Mouse (Mus musculus) gonadal fat pad, adult 2 months (tissue): ENCODE results near the gene Gpr45. TPM values are rescaled to one million over a fixed set of nuclear protein-coding genes. Genes with fewer than 3 reads are reported as not detected.
"Not testable (repeated sequence)": the region's sequence is repeated elsewhere in the genome, so short reads cannot be mapped to it uniquely, and the experiment has no call there.

ENCODE experiments used
- DNase-seq: peaks from one replicate; pipeline ENCODE4 v3.0.0-alpha.2; 2012; ENCODE audit warnings: low read depth
- polyA plus RNA-seq: library from polyadenylated mRNA; depleted of rRNA; stranded (reverse); fragments of >200 nt; gene quantifications from 2 replicates; pipeline ENCODE4 v1.2.3, GENCODE M21; 2012; rRNA removed

Gene Gpr45
- polyA plus RNA-seq: 19.0 and 25.7 TPM in 2 replicates

GRCm38 (mm10) chr1:42952734-42953481 lies at the start of gene Gpr45:
TSS of gene Gpr45 (plus strand) at chr1:42952872.
- no peak for DNase-seq

GRCm38 (mm10) chr1:42905148-42905547 lies 47.5 kb upstream of the Gpr45 start:
- DNase-seq: no peak

DNA sequence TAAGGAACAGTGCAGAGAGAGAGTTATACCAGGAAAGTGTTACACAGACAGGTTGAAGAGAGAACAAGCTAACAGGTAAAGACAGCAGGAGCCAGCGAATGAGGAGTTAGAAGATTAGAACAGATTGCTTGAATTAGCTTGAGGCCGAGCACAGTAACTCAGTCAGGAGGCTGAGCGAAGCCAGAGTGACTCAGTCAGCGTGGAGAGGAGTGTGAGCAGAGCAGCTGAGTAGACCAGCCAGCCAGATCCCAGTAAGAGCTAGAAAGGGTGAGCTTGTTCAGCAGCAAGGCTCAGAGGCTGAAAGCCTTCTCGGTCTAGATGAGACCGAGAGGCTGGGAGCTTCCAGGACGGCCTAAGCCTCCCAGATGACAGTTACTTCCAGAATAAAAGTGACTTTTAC lies 46.0 kb upstream of the Gpr45 start:
- DNase-seq: no peak

DNA sequence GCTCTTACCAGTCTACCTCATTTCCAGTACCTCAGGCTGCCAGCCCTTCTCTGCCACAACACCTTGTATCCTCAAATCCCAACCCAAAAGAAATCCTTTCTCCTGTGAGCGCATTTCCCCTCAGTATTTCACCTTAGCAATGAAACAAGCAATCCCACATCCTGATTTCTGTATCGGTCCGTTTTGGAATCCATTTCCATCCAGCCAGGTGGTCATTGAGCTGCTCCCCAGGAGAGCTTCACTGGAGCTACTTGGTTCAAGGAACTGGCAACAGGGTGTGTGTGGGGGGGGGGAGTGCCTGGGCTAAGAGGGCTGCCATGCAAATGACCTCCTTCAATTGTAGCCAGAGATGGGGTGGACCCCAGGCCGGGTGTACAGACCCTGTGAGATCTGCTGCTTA lies 45.5 kb upstream of the Gpr45 start:
- no peak for DNase-seq

DNA sequence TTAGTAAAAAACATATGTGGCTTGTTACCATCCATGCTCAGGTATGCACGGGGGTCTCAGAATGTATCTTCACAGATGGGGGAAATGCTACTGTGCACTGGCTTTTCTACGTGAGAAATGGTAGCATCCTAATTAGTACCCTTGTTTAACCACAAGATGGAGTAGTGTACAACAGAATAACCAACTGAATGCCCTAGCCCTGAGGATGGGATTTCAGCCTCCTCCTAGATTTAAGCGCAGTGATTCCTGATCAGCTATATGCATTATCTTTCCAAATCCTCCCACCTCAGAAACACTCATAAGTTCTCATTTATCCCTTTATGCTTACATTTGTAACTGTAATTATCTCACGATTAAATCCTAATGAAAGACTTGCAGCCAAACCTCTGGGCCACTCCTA lies 37.6 kb upstream of the Gpr45 start:
- no peak for DNase-seq

- DNase-seq: no peak
These were observed 36.0 kb upstream of the Gpr45 start for GRCm38 (mm10) chr1:42916719-42917118.

DNA sequence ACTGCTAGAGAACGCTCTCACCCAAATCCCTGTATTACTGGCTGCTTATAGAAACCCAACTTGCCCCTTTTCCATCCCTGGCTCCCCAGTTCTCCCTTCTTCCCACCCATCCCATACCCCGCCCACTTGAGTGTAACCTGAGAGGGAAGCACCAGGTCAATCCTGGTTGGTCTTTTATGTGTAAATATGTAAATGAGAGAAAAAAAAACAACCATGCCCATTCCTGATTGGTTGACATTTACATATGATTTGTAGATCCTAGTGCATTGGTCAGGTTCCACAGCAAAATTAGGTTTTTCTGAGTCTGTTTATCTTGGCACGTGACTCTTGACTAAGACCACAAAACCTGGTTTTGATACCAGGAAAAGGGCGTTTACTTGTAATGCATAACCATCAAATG lies 34.8 kb upstream of the Gpr45 start:
- no peak for DNase-seq

- DNase-seq: no peak
These were observed 28.7 kb upstream of the Gpr45 start for GRCm38 (mm10) chr1:42923924-42924323.

GRCm38 (mm10) chr1:42933613-42934012 lies 19.1 kb upstream of the Gpr45 start:
- no peak for DNase-seq

- no peak for DNase-seq
These were observed 4.2 kb upstream of the Gpr45 start for GRCm38 (mm10) chr1:42948486-42948885.

GRCm38 (mm10) chr1:42953482-42953822 lies 780 bp downstream of the Gpr45 start:
- no peak for DNase-seq

DNA sequence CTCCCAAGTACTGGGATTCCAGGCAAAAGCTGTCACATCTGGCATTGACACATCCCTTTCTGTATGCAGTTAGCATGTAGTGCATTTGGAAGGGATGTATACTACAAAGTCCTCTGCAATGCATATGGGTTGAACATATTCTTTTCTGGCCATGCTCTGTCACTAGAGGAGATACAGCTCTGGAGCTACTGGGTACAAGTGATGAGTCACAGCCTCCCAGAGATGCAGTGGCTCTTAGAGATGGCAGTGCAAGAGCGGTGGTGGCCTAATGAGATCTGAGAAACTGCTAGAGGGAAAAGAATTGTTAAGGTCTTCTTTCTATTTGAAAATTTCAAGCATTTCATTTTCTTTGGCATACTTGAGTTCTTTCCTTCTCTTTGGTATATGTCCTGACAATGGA lies 4.2 kb downstream of the Gpr45 start:
- no peak for DNase-seq

- DNase-seq: no peak
These were observed 30.6 kb downstream of the Gpr45 start for GRCm38 (mm10) chr1:42983082-42983771.

DNA sequence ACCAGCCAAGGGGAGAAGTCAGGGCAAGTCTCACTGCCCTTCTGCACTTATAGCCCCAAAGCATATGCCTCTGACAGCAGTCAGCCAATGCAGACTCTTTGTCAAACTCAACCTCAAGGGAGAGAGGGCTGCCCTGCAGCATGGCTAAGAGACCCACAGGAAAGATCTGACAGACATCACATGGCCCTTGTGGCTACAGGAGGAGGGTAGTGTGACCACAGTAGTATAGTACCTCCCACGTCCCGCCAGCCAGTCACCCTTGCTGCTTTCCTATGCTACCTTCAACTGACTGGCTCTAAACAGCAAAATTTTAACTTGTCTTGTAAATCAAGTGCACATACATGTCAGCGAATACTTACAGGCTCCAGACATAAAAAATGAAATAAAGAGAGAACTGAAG lies 31.4 kb downstream of the Gpr45 start:
- DNase-seq: no peak

DNA sequence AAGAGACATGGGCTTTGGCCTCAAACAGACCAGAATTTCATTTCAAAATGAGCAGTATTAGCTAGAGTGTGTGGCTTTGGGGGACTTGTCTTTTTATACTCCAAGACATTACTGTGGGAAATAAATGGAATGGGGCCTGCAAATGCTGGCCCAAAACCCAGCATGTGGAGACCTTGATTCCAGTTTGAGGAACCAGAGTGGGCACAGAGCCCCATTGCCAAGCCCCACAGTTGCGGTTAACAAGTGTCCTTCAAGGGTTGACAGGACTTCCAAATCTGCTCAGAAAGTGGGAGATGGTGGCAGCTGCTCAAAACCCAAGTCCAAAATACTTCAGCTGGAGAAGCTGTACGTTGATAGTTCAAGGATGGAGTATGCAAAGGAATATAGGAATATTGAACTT lies 36.3 kb downstream of the Gpr45 start:
- no peak for DNase-seq

DNA sequence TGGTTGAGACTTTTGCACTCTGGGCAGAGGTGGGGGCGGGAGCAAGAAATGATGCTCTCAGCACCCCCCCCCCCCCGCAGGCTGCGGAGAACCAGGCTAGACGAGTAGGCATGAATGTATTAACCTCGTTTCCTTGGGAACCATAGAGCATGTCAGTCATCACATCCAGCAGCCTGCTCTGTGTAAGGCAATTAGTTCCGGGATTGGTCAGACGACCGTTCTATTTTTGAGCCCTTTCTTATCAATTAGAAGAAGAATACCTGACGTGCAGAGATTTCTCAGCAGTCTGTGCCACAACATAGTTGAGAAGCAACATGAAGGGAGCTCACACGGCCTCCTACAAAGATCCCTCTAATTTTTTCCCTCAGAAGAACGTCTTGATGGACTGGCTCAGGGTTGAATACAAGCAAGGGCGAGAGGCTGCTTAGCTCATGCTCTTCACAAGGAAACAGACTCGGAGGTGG lies 53.4 kb downstream of the Gpr45 start:
- DNase-seq: no peak

GRCm38 (mm10) chr1:43006524-43006923 lies 53.9 kb downstream of the Gpr45 start:
- DNase-seq: no peak

DNA sequence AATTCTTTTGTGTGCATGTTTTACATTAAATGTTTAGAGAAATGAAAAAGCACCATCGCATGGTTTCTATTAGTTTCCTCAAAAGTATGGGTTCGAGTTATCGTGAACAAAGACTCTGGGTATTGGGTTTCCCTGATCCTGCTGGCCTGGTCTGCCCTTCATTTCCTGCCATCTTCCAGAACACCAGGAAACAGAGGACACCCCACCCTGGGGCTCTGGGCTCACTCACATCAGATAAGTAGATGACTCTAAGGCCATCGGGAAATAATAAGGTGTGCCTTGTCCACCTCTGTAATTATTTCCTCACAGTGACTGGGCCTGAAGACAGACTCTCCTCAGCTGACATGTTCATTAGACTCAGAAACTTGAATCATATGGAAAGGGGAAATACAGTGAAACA lies 57.8 kb downstream of the Gpr45 start:
- DNase-seq: no peak

GRCm38 (mm10) chr1:43015153-43015685 lies 62.5 kb downstream of the Gpr45 start:
- DNase-seq: not testable (repeated sequence)

DNA sequence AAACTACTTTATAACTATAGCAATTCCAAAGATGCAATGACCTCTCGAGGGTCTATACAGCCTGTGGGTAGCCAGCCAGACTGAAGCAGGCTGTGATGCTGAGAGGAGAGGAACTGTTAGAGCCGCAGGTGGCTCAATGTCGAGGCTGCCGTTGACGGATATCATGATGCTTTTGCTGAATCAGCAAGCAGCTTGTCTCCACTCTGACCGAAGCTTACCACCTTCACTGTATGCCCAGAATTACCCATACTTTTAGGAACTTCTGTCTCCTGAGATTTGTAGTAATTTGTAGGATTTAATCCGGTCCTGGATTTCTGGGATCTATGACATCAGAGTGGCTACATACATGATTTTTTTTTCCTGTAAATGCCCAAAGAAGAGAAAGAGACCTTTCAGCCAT lies 83.3 kb downstream of the Gpr45 start:
- DNase-seq: no peak

- no peak for DNase-seq
These were observed 89.6 kb downstream of the Gpr45 start for GRCm38 (mm10) chr1:43042271-43042670.

DNA sequence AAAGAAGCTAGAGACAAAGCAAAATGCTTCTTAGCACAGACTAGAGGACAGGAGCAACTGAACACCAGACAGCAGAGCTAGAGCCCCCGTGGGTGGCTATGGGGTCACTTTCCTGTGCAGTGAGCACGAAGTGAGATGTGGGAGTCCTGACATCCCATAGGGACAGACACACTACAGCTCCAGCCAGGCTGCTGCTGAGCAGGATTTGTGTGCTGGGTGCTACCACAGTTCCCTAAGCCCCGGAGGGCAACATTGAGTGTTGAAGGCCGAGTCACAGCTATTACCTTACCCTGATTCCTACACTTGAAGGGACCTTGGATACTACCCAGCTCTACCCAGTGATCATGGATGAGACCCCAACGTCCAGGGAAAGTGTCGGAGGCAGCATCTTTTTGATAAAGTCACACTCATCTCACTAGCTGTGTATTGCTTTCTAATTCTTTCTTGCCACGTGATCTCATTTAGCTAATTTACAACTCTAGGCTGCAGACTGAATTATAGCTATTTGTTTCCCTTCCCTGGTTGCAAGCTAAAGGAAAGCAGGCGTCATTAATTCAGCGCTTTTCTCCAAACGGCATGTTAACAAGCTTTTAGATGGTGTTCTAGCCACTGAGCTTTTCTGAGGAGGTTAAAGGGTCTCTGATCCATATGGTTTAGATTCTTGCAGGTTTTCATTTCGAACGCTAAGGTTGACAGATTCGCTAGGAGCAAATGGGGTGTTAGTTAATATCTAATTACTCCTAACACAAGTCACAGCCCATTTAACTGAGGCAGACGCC lies 92.7 kb downstream of the Gpr45 start:
- no peak for DNase-seq
